10 mouse cellular contexts compared by ENCODE assay signal in the genomic region with DNA sequence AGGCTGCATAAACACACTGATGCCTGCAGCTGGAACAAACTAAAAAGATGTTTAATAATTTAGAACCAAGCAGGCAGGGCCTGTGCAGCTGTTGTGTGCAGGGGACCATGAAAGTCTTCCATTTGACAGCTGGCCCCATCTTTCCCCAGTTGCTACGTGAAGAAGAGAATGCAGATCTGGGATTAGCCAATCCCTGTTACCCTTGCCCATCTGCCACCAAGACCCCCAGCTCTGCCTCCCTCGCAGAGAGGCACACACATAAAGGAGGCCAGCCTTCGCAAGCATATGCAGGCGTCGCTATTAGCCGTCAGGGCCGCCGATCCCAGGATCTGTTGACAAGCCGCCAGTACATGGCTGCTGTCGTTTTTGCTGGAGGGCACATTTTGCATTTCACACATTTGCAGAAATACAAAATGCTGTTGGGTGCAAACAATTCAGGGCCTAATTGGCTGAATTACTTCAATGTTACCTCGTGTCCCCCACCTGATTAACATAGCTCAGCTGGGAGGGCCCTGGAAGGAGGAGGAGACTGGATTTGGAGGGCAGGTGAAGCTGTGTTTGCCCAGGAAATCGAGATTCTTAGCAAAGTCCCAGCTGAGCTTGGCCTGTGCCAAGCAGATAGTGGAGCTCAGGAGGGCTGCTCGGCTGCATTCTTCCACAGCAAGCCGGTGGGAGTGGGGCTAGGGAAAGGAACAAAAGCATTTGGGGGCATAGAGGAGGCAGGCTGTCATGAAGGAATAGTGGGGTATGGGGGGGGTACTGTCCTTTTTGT.
DNase-seq lines count a peak whose midpoint lies in the region; ATAC-seq and TF ChIP-seq lines count a peak whose summit lies in the region.
"Had no signal": no experiment of that assay in that cellular context is flagged by ENCODE, and none has a peak within 500 bp of the region (broad histone marks: within the 10 kb centered on the region; RNA-seq: fewer than 3 reads in every experiment).

No protein-coding gene starts in this region.

- H3K27me3 ChIP-seq in lung, embryonic 16.5 days (ENCODE audit: control insufficient read depth, insufficient read depth, low read depth, low read length): no peaks in the 10 kb centered on the region
- no peaks in the 10 kb centered on the region for H3K27me3 ChIP-seq in hindbrain, embryonic 12.5 days
- no peaks in the 10 kb centered on the region for H3K27me3 ChIP-seq in midbrain, embryonic 14.5 days (ENCODE audit: control insufficient read depth, insufficient read depth, low read length)
- no peaks in the 10 kb centered on the region; the same call in 1 of the 2 replicates for H3K27me3 ChIP-seq in liver, embryonic 11.5 days (replicated peaks; ENCODE audit: control insufficient read depth, insufficient read depth, low read length)
- no peaks in the 10 kb centered on the region; the same call in 1 of the 2 replicates for H3K27me3 ChIP-seq in heart, adult 2 months (ENCODE audit: control insufficient read depth, insufficient read depth, low read length)

- intact Hi-C loops in heart, adult 2 months (cut with DNase I): no loop called here

- no peak overlapping the region for H3K27ac ChIP-seq in lung, embryonic 16.5 days (ENCODE audit: low read length)
- peak overlapping the region; percentile 86 for H3K27ac ChIP-seq in hindbrain, embryonic 12.5 days
- peak overlapping the region; percentile 69 for H3K27ac ChIP-seq in midbrain, embryonic 14.5 days (replicated peaks; ENCODE audit: low read depth, low read length)
- no peak overlapping the region for H3K27ac ChIP-seq in liver, embryonic 11.5 days (ENCODE audit: low read depth, low read length)
- H3K27ac ChIP-seq in heart, adult 2 months: no peak overlapping the region
- H3K27ac ChIP-seq: limb, embryonic 15.5 days had no signal

- H3K4me1 ChIP-seq in lung, embryonic 16.5 days (replicated peaks; ENCODE audit: control insufficient read depth, insufficient read depth, low read length): 0 out of 2 replicates have a peak, but pooled peaks cover 5% of the 10 kb centered on the region
- no peaks in the 10 kb centered on the region for H3K4me1 ChIP-seq in lung, adult 2 months (ENCODE audit: control insufficient read depth, insufficient read depth, low read length)
- H3K4me1 ChIP-seq in hindbrain, embryonic 12.5 days: peaks cover 51% of the 10 kb centered on the region
- peaks cover 35% of the 10 kb centered on the region for H3K4me1 ChIP-seq in midbrain, embryonic 14.5 days (ENCODE audit: control insufficient read depth, insufficient read depth, low read length)
- no peaks in the 10 kb centered on the region for H3K4me1 ChIP-seq in liver, embryonic 11.5 days (replicated peaks; ENCODE audit: control insufficient read depth, insufficient read depth, low read length)
- no peaks in the 10 kb centered on the region for H3K4me1 ChIP-seq in heart, adult 2 months (ENCODE audit: control insufficient read depth, insufficient read depth, low read length)

- H3K9ac ChIP-seq in lung, embryonic 16.5 days (ENCODE audit: low read length): no peak overlapping the region
- H3K9ac ChIP-seq in hindbrain, embryonic 12.5 days: no peak overlapping the region
- peak overlapping the region; percentile 24; the same call in 1 of the 2 replicates for H3K9ac ChIP-seq in midbrain, embryonic 14.5 days (replicated peaks; ENCODE audit: low read length)
- H3K9ac ChIP-seq in liver, embryonic 11.5 days (ENCODE audit: low read depth, low read length): no peak overlapping the region
- H3K9ac ChIP-seq in heart, adult 2 months (ENCODE audit: low read depth, low read length): no peak overlapping the region
- H3K9ac ChIP-seq: limb, embryonic 15.5 days had no signal

- H3K79me2 ChIP-seq in heart, adult 2 months (replicated peaks; ENCODE audit: control insufficient read depth, insufficient read depth, low read length): no peaks in the 10 kb centered on the region

- TF ChIP-seq POLR2A in lung, adult 2 months (IDR thresholded peaks at IDR 0.05; ENCODE audit: borderline replicate concordance, extremely low read depth, low read depth, low read length): no peak
- TF ChIP-seq POLR2A in heart, adult 2 months (IDR thresholded peaks at IDR 0.05; ENCODE audit: insufficient read depth, low read depth, low read length): no peak

- no peak for DNase-seq in lung, adult 2 months
- DNase-seq in midbrain, embryonic 14.5 days: peak; percentile 85
- DNase-seq in adrenal gland, postnatal 4 days (ENCODE audit: low spot score in 2 of 2): no peak
- DNase-seq in liver, embryonic 11.5 days (ENCODE audit: low spot score): no peak
- no peak for DNase-seq in heart, adult 2 months
- DNase-seq in natural killer cell, adult 2 months (ENCODE audit: low spot score in 2 of 2): no peak
- DNase-seq: kidney, postnatal 10 days had no signal

- ATAC-seq in lung, embryonic 16.5 days (ENCODE audit: low read depth): peak; percentile 46
- peak; percentile 90 for ATAC-seq in hindbrain, embryonic 12.5 days (ENCODE audit: low FRiP score)
- peak; percentile 92 for ATAC-seq in midbrain, embryonic 14.5 days (ENCODE audit: low FRiP score, low TSS enrichment)
- no peak for ATAC-seq in liver, embryonic 11.5 days (replicated peaks; ENCODE audit: low FRiP score)

- no peaks in the 10 kb centered on the region for H3K36me3 ChIP-seq in lung, embryonic 16.5 days (ENCODE audit: control insufficient read depth, insufficient read depth, low read length)
- no peaks in the 10 kb centered on the region for H3K36me3 ChIP-seq in hindbrain, embryonic 12.5 days
- no peaks in the 10 kb centered on the region for H3K36me3 ChIP-seq in midbrain, embryonic 14.5 days (ENCODE audit: control insufficient read depth, insufficient read depth, low read length)
- no peaks in the 10 kb centered on the region for H3K36me3 ChIP-seq in liver, embryonic 11.5 days (ENCODE audit: control insufficient read depth, insufficient read depth, low read length)
- H3K36me3 ChIP-seq in heart, adult 2 months (ENCODE audit: control insufficient read depth, insufficient read depth, low read length): no peaks in the 10 kb centered on the region
- H3K36me3 ChIP-seq: limb, embryonic 15.5 days had no signal

- WGBS in lung, embryonic 16.5 days: 32% methylated on average over 14 of the region's 14 CpGs
- WGBS in lung, adult 2 months: 52% methylated on average over 14 of the region's 14 CpGs
- 23% methylated on average over 14 of the region's 14 CpGs for WGBS in hindbrain, embryonic 12.5 days
- WGBS in midbrain, embryonic 14.5 days: 5% methylated on average over 14 of the region's 14 CpGs
- 45% methylated on average over 14 of the region's 14 CpGs for WGBS in liver, embryonic 11.5 days
- 70% methylated on average over 14 of the region's 14 CpGs for WGBS in heart, adult 2 months

- H3K4me2 ChIP-seq in lung, embryonic 16.5 days (ENCODE audit: low read depth, low read length): no peak overlapping the region
- no peak overlapping the region for H3K4me2 ChIP-seq in hindbrain, embryonic 12.5 days (replicated peaks)
- H3K4me2 ChIP-seq in midbrain, embryonic 14.5 days (ENCODE audit: low read length): no peak overlapping the region
- H3K4me2 ChIP-seq in liver, embryonic 11.5 days: no peak overlapping the region
- H3K4me2 ChIP-seq: limb, embryonic 15.5 days had no signal

- H3K9me3 ChIP-seq in lung, embryonic 16.5 days (ENCODE audit: control insufficient read depth, low read length): no peaks in the 10 kb centered on the region
- H3K9me3 ChIP-seq in hindbrain, embryonic 12.5 days (replicated peaks): no peaks in the 10 kb centered on the region
- no peaks in the 10 kb centered on the region for H3K9me3 ChIP-seq in midbrain, embryonic 14.5 days (ENCODE audit: control insufficient read depth, low read length)
- no peaks in the 10 kb centered on the region for H3K9me3 ChIP-seq in liver, embryonic 11.5 days (ENCODE audit: control insufficient read depth, low read length)
- H3K9me3 ChIP-seq: limb, embryonic 15.5 days had no signal

- no peak for TF ChIP-seq EP300 in heart, adult 2 months (IDR thresholded peaks at IDR 0.05; ENCODE audit: insufficient read depth, low read depth, low read length)

- no peak for TF ChIP-seq CTCF in lung, adult 2 months (IDR thresholded peaks at IDR 0.05; ENCODE audit: insufficient read depth, low read length)
- TF ChIP-seq CTCF in heart, adult 2 months (IDR thresholded peaks at IDR 0.05): no peak

- no peak overlapping the region for H3K4me3 ChIP-seq in lung, embryonic 16.5 days (ENCODE audit: low read length)
- no peak overlapping the region for H3K4me3 ChIP-seq in lung, adult 2 months (replicated peaks; ENCODE audit: extremely low read depth, low read depth, low read length)
- no peak overlapping the region for H3K4me3 ChIP-seq in hindbrain, embryonic 12.5 days
- H3K4me3 ChIP-seq in midbrain, embryonic 14.5 days (replicated peaks; ENCODE audit: low read depth, low read length): no peak overlapping the region
- H3K4me3 ChIP-seq in liver, embryonic 11.5 days (ENCODE audit: low read depth, low read length): no peak overlapping the region
- H3K4me3 ChIP-seq in heart, adult 2 months: no peak overlapping the region
- H3K4me3 ChIP-seq: limb, embryonic 15.5 days had no signal

Comparison
In these comparisons a context has a peak if more than half of its experiments do, and no peak if none do; other contexts are left out.
1. H3K27ac ChIP-seq: peak in hindbrain, embryonic 12.5 days (single experiment) and midbrain, embryonic 14.5 days (single experiment); none in lung, embryonic 16.5 days (single experiment), liver, embryonic 11.5 days (single experiment) and heart, adult 2 months (single experiment).